Mouse (Mus musculus): Measurements from ENCODE around the gene Cacna1d.

Gene Cacna1d

GRCm38 (mm10) chr14:30458820-30459219, 32.4 kb downstream of the Cacna1d start:
- DNase-seq (ENCODE audit: low read depth, low spot score): no peak

GRCm38 (mm10) chr14:30457897-30458296, 33.4 kb downstream of the Cacna1d start:
- no peak for DNase-seq (ENCODE audit: low read depth, low spot score)

- no peak for DNase-seq (ENCODE audit: low read depth, low spot score)
Measured at GRCm38 (mm10) chr14:30457436-30457835, 33.8 kb downstream of the Cacna1d start.

GRCm38 (mm10) chr14:30455801-30456595, 35.3 kb downstream of the Cacna1d start:
- no peak for DNase-seq (ENCODE audit: low read depth, low spot score)

GRCm38 (mm10) chr14:30439915-30440314, 51.3 kb downstream of the Cacna1d start:
- no peak for DNase-seq (ENCODE audit: low read depth, low spot score)

- DNase-seq (ENCODE audit: low read depth, low spot score): no peak
Measured at GRCm38 (mm10) chr14:30435316-30435715, 55.9 kb downstream of the Cacna1d start.

- DNase-seq (ENCODE audit: low read depth, low spot score): no peak
Measured at GRCm38 (mm10) chr14:30430446-30430845, 60.8 kb downstream of the Cacna1d start.

GRCm38 (mm10) chr14:30430026-30430425, 61.2 kb downstream of the Cacna1d start:
- DNase-seq (ENCODE audit: low read depth, low spot score): no peak

GRCm38 (mm10) chr14:30429606-30430005, 61.6 kb downstream of the Cacna1d start:
- DNase-seq (ENCODE audit: low read depth, low spot score): no peak

GRCm38 (mm10) chr14:30428757-30429156, 62.5 kb downstream of the Cacna1d start:
- DNase-seq (ENCODE audit: low read depth, low spot score): no peak

- DNase-seq (ENCODE audit: low read depth, low spot score): no peak
Measured at GRCm38 (mm10) chr14:30425876-30426275, 65.4 kb downstream of the Cacna1d start.

- no peak for DNase-seq (ENCODE audit: low read depth, low spot score)
Measured at GRCm38 (mm10) chr14:30425175-30425574, 66.1 kb downstream of the Cacna1d start.

- DNase-seq (ENCODE audit: low read depth, low spot score): no peak
Measured at GRCm38 (mm10) chr14:30424638-30425037, 66.6 kb downstream of the Cacna1d start.

- DNase-seq (ENCODE audit: low read depth, low spot score): no peak
Measured at GRCm38 (mm10) chr14:30422376-30423140, 68.7 kb downstream of the Cacna1d start.

- DNase-seq (ENCODE audit: low read depth, low spot score): no peak
Measured at GRCm38 (mm10) chr14:30419458-30419857, 71.8 kb downstream of the Cacna1d start.

- no peak for DNase-seq (ENCODE audit: low read depth, low spot score)
Measured at GRCm38 (mm10) chr14:30419046-30419445, 72.2 kb downstream of the Cacna1d start.

- DNase-seq (ENCODE audit: low read depth, low spot score): no peak
Measured at GRCm38 (mm10) chr14:30415830-30416229, 75.4 kb downstream of the Cacna1d start.

GRCm38 (mm10) chr14:30414131-30414530, 77.1 kb downstream of the Cacna1d start:
- DNase-seq (ENCODE audit: low read depth, low spot score): no peak

GRCm38 (mm10) chr14:30409331-30409730, 81.9 kb downstream of the Cacna1d start:
- DNase-seq (ENCODE audit: low read depth, low spot score): no peak

GRCm38 (mm10) chr14:30405456-30406225, 85.6 kb downstream of the Cacna1d start:
- DNase-seq (ENCODE audit: low read depth, low spot score): no peak

GRCm38 (mm10) chr14:30378306-30378705, 112.9 kb downstream of the Cacna1d start:
- DNase-seq (ENCODE audit: low read depth, low spot score): no peak

- DNase-seq (ENCODE audit: low read depth, low spot score): no peak
Measured at GRCm38 (mm10) chr14:30372878-30373277, 118.4 kb downstream of the Cacna1d start.
